Mouse (Mus musculus): ENCODE measurements around the gene C5ar2.
"Not testable (repeated sequence)": the region's sequence is repeated elsewhere in the genome, so short reads cannot be mapped to it uniquely, and the experiment has no call there.

C5ar2 gene

GRCm38 (mm10) chr7:16257830-16258229, 13.9 kb upstream of the C5ar2 start:
- DNase-seq (ENCODE audit: low read depth, low spot score) = no peak

- not testable (repeated sequence) for DNase-seq (ENCODE audit: low read depth, low spot score)
Observed at GRCm38 (mm10) chr7:16255963-16256362, 12.0 kb upstream of the C5ar2 start.

GRCm38 (mm10) chr7:16254195-16254594, 10.2 kb upstream of the C5ar2 start:
- no peak for DNase-seq (ENCODE audit: low read depth, low spot score)

GRCm38 (mm10) chr7:16250687-16251086, 6.7 kb upstream of the C5ar2 start:
- DNase-seq (ENCODE audit: low read depth, low spot score) = no peak

GRCm38 (mm10) chr7:16245958-16246357, 2.0 kb upstream of the C5ar2 start:
- no peak for DNase-seq (ENCODE audit: low read depth, low spot score)

GRCm38 (mm10) chr7:16242198-16242597, 1.8 kb downstream of the C5ar2 start:
- no peak for DNase-seq (ENCODE audit: low read depth, low spot score)

GRCm38 (mm10) chr7:16241787-16242186, 2.2 kb downstream of the C5ar2 start:
- no peak for DNase-seq (ENCODE audit: low read depth, low spot score)

GRCm38 (mm10) chr7:16240978-16241303, 3.0 kb downstream of the C5ar2 start:
- DNase-seq (ENCODE audit: low read depth, low spot score) = no peak

- DNase-seq (ENCODE audit: low read depth, low spot score) = no peak
Observed at GRCm38 (mm10) chr7:16240281-16240977, 3.5 kb downstream of the C5ar2 start.

GRCm38 (mm10) chr7:16239554-16239997, 4.4 kb downstream of the C5ar2 start:
- DNase-seq (ENCODE audit: low read depth, low spot score) = no peak

- no peak for DNase-seq (ENCODE audit: low read depth, low spot score)
Observed at GRCm38 (mm10) chr7:16229869-16230268, 14.1 kb downstream of the C5ar2 start.

GRCm38 (mm10) chr7:16221582-16222272, 22.2 kb downstream of the C5ar2 start, which contains the start of gene Dhx34:
Dhx34 (minus strand) TSS chr7:16222037.
- peak; percentile 98 for DNase-seq (ENCODE audit: low read depth, low spot score)

GRCm38 (mm10) chr7:16213986-16214385, 30.0 kb downstream of the C5ar2 start:
- no peak for DNase-seq (ENCODE audit: low read depth, low spot score)

GRCm38 (mm10) chr7:16213196-16213595, 30.8 kb downstream of the C5ar2 start:
- DNase-seq (ENCODE audit: low read depth, low spot score) = no peak

- no peak for DNase-seq (ENCODE audit: low read depth, low spot score)
Observed at GRCm38 (mm10) chr7:16210862-16211365, 33.0 kb downstream of the C5ar2 start.

- DNase-seq (ENCODE audit: low read depth, low spot score) = no peak
Observed at GRCm38 (mm10) chr7:16208781-16209665, 34.9 kb downstream of the C5ar2 start.

- no peak for DNase-seq (ENCODE audit: low read depth, low spot score)
Observed at GRCm38 (mm10) chr7:16207496-16207895, 36.5 kb downstream of the C5ar2 start.

GRCm38 (mm10) chr7:16207076-16207475, 36.9 kb downstream of the C5ar2 start:
- no peak for DNase-seq (ENCODE audit: low read depth, low spot score)

- no peak for DNase-seq (ENCODE audit: low read depth, low spot score)
Observed at GRCm38 (mm10) chr7:16204791-16205190, 39.2 kb downstream of the C5ar2 start.

- no peak for DNase-seq (ENCODE audit: low read depth, low spot score)
Observed at GRCm38 (mm10) chr7:16203505-16203903, 40.5 kb downstream of the C5ar2 start.

- no peak for DNase-seq (ENCODE audit: low read depth, low spot score)
Observed at GRCm38 (mm10) chr7:16202756-16203504, 41.0 kb downstream of the C5ar2 start.

Data from WW6 (cell line).